Mouse (Mus musculus) CH12F3 (cell line): Measurements from ENCODE around the gene Cd70.
"Not testable (repeated sequence)": the region's sequence is repeated elsewhere in the genome, so short reads cannot be mapped to it uniquely, and the experiment has no call there.

Experiments
- in situ Hi-C: fragments of 300-500 bp; cut with MboI; formaldehyde crosslinking; loops from 2 replicates; pipeline ENCODE4 v1.14.3; 2020; ENCODE audit warnings: low sequenced_read_pairs

Cd70 gene

GRCm38 (mm10) chr17:57135635-57136034, 13.9 kb downstream of the Cd70 start:
- in situ Hi-C loops, result no loop called here

GRCm38 (mm10) chr17:57134693-57135092, 14.9 kb downstream of the Cd70 start:
- in situ Hi-C loops, result no loop called here

DNA sequence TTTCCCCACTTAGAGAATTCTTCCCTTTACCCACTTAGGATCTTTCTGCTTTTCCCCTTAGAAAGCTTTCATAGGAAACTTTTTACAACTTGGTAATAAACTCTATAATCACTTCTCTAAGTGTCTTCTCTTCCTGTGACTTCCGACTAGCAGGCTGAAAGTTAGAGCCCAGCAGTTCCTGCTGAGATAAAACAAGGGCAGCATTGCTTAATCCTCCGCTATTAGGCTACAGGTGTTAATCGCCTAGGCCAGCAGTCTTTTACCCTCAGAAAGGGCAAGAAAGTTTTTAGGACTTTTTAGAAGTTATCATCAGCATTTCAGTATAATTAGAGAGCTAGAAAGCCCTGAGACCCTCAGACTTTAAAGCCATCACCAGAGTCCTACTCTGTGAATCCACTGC, 15.6 kb downstream of the Cd70 start:
- in situ Hi-C loops, result not testable (repeated sequence)

DNA sequence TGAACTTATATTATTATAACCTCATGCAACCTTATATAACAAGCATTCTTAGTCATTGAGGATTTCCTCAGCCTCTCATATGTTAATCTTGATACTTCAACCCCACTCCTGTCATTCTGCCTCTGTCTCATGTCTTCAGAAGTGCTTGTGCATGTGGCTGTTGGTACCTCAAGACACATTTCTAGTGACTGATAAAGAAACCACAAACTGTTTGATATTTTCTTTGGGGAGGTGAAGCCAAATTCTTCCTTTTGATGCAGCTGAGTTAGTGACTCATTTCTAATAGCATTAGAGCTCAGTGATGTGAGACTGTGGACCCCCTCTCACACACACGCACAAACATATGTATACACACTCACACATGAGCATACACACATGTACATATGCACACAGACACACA, 17.8 kb downstream of the Cd70 start:
- in situ Hi-C loops, result no loop called here

- in situ Hi-C loops, result no loop called here
Observed at GRCm38 (mm10) chr17:57125853-57126622, 23.5 kb downstream of the Cd70 start.

DNA sequence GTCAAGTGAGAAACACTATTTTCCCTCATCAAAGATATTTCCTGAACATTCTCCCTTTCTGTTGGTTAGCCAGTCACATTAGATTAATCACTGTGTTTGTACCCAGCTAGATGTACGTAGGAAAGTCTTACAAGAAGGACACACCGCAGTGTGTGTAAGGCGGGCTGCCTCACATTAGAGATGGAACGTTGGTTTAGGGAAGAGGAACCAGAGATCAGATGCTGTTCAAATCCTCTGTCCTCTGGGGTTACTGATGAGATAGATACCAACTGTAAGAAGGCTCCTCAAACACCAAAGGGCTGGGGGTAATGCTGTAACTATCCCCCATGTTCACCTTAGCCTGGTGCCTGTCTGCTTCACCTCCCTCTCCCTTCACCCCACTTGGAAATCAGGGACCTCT, 24.8 kb downstream of the Cd70 start:
- in situ Hi-C loops, result no loop called here

- in situ Hi-C loops, result no loop called here
Observed at GRCm38 (mm10) chr17:57123192-57124118, 26.1 kb downstream of the Cd70 start.

GRCm38 (mm10) chr17:57121856-57122255, 27.7 kb downstream of the Cd70 start:
- in situ Hi-C loops, result no loop called here

GRCm38 (mm10) chr17:57118524-57119349, 30.8 kb downstream of the Cd70 start:
- in situ Hi-C loops, result no loop called here

DNA sequence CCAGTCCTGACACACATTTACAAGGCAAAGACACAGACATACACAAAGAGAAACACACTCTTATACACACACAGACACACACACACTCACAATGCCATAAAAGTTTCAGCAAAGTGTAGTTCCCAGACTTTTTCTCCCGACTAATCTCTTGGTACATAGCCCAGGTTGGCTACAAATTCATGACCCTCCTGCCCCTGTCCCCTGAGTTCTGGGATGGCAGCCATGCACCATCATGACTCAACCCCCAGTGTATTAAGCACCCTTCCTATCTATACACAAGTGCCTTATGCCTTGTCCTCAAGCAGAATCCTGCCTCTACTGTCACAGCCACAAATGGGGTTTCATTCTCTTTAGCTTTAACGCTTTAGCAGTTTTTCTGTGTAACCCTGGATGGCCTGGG, 32.8 kb downstream of the Cd70 start:
- in situ Hi-C loops, result no loop called here

DNA sequence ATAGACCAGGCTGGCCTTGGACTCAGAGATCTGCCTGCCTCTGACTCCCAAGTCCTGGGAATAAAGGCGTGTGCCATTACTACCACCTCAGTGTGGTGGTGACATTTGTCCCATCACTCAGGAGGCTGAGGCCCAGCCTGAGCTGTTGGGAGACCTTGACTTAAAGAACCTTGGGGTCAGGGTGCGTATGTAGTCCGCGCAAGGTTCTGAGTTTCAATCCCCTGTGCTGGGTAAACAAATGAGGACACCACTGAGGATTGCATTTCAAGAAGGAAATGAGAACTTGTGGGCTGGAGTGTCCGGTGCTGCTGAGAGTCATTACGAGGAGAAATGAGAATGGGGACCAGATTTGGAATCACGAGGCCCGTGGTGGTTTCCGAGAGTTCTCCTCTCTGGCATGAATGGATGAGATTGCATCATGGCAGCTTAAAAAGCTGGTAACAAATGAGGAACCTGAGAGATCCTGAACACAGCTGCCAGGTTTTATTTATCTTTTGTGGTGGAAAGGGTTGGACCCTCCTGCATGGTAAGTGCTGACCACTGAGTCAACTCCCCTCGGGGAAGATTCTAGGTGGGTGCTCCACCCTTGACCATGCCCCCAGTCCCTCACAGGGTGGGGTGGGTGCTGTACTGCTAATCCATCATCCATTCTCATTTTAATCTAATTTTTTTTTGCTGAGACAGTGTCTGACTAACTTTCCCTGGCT, 36.7 kb downstream of the Cd70 start:
- in situ Hi-C loops, result no loop called here

- in situ Hi-C loops, result no loop called here
Observed at GRCm38 (mm10) chr17:57110005-57110404, 39.6 kb downstream of the Cd70 start.

GRCm38 (mm10) chr17:57108666-57109171, 40.9 kb downstream of the Cd70 start:
- in situ Hi-C loops, result no loop called here

DNA sequence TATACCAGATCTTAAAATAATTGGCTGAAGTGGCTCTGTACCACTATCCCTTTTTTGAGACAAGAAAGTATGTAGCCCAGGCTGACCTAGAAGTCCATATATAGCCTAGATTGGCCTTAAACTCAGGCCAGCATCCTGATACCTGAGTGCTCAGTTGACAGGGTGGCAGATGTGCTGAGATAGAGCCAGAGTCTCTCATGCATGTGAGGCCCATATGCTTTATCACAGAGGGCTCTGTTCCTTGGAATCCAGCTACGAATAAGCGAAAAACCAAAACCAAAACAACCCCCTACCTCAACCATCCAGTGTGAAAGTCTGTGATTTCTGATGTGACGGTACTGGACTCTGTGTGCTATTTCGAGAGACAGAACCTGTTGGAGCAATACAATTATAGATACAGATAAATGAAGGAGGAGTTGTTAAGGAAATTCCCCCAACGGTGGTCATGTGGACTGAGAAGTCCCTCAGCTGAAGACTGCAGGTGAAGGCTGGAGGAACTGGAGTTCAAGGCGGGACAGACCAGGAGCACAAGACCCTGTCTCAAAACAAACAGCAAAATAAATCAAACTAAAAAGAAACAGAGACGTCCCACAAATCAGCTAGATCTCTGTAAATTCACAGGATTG, 41.4 kb downstream of the Cd70 start:
- in situ Hi-C loops, result no loop called here

DNA sequence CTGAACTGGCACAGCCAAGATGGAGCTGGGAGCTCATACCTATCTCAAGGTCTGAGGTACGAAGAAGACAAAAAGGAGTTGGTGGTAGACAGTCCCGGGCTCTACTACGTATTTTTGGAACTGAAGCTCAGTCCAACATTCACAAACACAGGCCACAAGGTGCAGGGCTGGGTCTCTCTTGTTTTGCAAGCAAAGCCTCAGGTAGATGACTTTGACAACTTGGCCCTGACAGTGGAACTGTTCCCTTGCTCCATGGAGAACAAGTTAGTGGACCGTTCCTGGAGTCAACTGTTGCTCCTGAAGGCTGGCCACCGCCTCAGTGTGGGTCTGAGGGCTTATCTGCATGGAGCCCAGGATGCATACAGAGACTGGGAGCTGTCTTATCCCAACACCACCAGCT, 42.5 kb downstream of the Cd70 start:
- in situ Hi-C loops, result no loop called here

DNA sequence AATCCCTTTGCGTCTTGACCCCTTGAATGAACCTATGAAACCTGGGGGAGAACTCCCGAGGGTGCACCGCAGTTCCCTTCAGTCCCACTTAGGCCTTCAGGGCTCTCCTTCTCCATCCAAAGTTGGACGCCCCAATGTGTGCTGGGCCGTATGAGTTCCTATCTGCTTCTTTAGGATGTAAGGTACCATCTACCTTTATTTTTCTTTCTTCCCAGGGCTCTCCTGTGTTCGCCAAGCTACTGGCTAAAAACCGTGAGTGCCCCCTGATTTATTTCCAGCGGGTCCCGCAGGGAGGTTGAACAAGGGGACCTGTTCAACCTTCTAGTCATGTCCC, 43.6 kb downstream of the Cd70 start:
- in situ Hi-C loops, result no loop called here

DNA sequence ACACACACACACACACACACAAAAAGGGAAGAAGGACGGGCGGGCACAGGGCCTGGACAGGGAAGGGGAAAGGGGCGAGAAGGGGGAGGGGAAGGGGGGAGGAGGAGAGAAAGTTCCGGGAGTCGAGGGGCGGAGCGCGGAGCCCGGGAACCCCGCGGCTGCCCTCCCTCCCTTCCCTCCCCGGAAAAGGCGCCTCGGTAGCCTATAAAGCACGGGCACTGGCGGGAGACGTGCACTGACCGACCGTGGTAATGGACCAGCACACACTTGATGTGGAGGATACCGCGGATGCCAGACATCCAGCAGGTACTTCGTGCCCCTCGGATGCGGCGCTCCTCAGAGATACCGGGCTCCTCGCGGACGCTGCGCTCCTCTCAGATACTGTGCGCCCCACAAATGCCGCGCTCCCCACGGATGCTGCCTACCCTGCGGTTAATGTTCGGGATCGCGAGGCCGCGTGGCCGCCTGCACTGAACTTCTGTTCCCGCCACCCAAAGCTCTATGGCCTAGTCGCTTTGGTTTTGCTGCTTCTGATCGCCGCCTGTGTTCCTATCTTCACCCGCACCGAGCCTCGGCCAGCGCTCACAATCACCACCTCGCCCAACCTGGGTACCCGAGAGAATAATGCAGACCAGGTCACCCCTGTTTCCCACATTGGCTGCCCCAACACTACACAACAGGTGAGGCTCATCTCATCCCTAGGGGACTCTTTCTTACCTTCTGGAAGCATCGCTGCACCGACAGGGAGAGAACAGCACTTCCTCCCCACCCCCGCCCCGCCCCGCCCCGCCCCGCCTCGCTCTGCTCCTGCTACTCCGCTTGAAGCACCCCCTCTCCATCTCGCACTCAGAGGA, 44.2 kb downstream of the Cd70 start, which contains the start of gene Tnfsf9:
Gene Tnfsf9 (plus strand): TSS at position 145 of the 854 bp plus-strand sequence.
- in situ Hi-C loops, result no loop called here

- in situ Hi-C loops, result no loop called here
Observed at GRCm38 (mm10) chr17:57104496-57104895, 45.1 kb downstream of the Cd70 start.

DNA sequence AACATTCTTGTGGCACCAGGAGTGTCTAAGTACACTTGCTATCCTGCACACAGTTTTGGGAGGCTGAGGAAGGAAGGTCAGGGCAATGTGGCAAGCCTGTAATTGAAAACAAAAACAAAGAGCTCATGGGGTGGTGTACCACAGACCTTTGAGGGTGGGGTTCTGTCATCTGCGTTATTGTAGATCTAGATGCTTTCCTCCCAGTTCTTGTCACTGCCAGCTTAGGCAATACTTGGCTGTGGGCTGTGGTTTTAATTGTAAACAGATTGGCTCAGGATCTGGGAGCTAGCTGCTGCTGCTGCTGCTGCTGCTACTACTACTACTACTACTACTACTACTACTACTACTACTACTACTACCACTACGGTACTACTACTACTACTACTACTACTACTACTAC, 47.3 kb downstream of the Cd70 start:
- in situ Hi-C loops, result no loop called here
